Mouse (Mus musculus): ENCODE measurements around the gene Nfkbib.

- TF ChIP-seq CTCF (IDR thresholded peaks at IDR 0.05; ENCODE audit: borderline replicate concordance, insufficient read depth, low read length) (no peak), POLR2A (IDR thresholded peaks at IDR 0.05; ENCODE audit: low read depth, low read length) (no peak)
Observed at GRCm38 (mm10) chr7:28756079-28756478, 11.2 kb downstream of the Nfkbib start, which contains the start of gene Ccer2.

Measured in embryonic fibroblast, embryonic 13.5 days (primary cell).